Mouse (Mus musculus) liver, adult 2 months (tissue): ENCODE results near the gene Gm11037. TPM values are rescaled to one million over a fixed set of nuclear protein-coding genes. Genes with fewer than 3 reads are reported as not detected.
A peak's percentile ranks its signal among the peaks of the same experiment; 100 is the strongest.

Experiments used
- DNase-seq: peaks from one replicate; pipeline ENCODE4 v3.0.0-alpha.2; 2011; ENCODE audit warnings: low read depth, low spot score; ENCODE audit errors: extremely low read depth
- H3K27ac ChIP-seq: fragments of 200-500 bp; replicated peaks from 2 replicates; pipeline ENCODE4 v1.5.1; 2012; ENCODE audit warnings: low read depth, mild to moderate bottlenecking, control low read depth, inconsistent platforms, low read length; ENCODE audit not compliant: insufficient read depth
- H3K27me3 ChIP-seq: fragments of 200-500 bp; 2 replicates; pipeline ENCODE4 v1.6.1; 2012; ENCODE audit warnings: mild to moderate bottlenecking, moderate library complexity, low read length, inconsistent platforms; ENCODE audit not compliant: control insufficient read depth, insufficient read depth
- H3K36me3 ChIP-seq: fragments of 200-500 bp; 2 replicates; pipeline ENCODE4 v1.6.1; 2012; ENCODE audit warnings: low read length, inconsistent platforms; ENCODE audit not compliant: control insufficient read depth, insufficient read depth
- H3K4me1 ChIP-seq: fragments of 200-500 bp; 2 replicates; pipeline ENCODE4 v1.6.1; 2011; ENCODE audit warnings: low read length; ENCODE audit not compliant: control insufficient read depth, insufficient read depth
- H3K4me3 ChIP-seq: fragments of 200-500 bp; 2 replicates; pipeline ENCODE4 v1.5.1; 2011; ENCODE audit warnings: low read depth, mild to moderate bottlenecking, control low read depth, low read length, moderate library complexity; ENCODE audit not compliant: insufficient read depth
- H3K79me2 ChIP-seq: fragments of 200-500 bp; 2 replicates; pipeline ENCODE4 v1.6.1; 2012; ENCODE audit warnings: inconsistent platforms, mild to moderate bottlenecking, low read length, moderate library complexity; ENCODE audit not compliant: control insufficient read depth, insufficient read depth
- H3K9ac ChIP-seq: fragments of 200-500 bp; 2 replicates; pipeline ENCODE4 v1.6.1; 2012; ENCODE audit warnings: low read depth, mild to moderate bottlenecking, control low read depth, inconsistent platforms, low read length
- CTCF ChIP-seq: fragments of 200-500 bp; IDR thresholded peaks from 2 replicates; pipeline ENCODE4 v1.5.1; 2011; ENCODE audit warnings: low read depth, low read length, control low read depth
- POLR2A ChIP-seq: fragments of 200-500 bp; IDR thresholded peaks from 2 replicates; pipeline ENCODE4 v1.6.1; 2011; ENCODE audit warnings: low read length, control low read depth; ENCODE audit not compliant: insufficient read depth; ENCODE audit errors: extremely low read depth
- WGBS: fragments of 180-500 bp; shearing (Covaris S2); methylation state at CpG from one replicate; pipeline ENCODE4 v1.1.7; 2018; 5-methylcytosine and 5-hydroxymethylcytosine counted together
- polyA plus RNA-seq: library from polyadenylated mRNA; depleted of rRNA; stranded (reverse); fragments of >200 nt; gene quantifications from 2 replicates; pipeline ENCODE4 v1.2.3, GENCODE M21; 2012; rRNA removed
- total RNA-seq: library from RNA; depleted of rRNA; stranded (reverse); fragments of >200 nt; gene quantifications from 2 replicates; pipeline ENCODE4 v1.2.3, GENCODE M21; 2014; rRNA removed

Gm11037 gene
- total and polyA plus RNA-seq, 2 experiments, result not detected

GRCm38 (mm10) chr2:131179990-131180587, 46.8 kb downstream of the Gm11037 start, which contains the start of gene Cenpb:
Cenpb (minus strand) TSS chr2:131180067.
- TF ChIP-seq CTCF (peak; percentile 68), POLR2A (0 out of 2 replicates have a peak, but pooled peaks have one; percentile 43)
- no peaks in the 10 kb centered on the region for H3K27me3 ChIP-seq
- H3K4me1 ChIP-seq, result peaks cover 22% of the 10 kb centered on the region
- WGBS, result 11% methylated on average over 57 of the region's 57 CpGs
- peak within 1 kb of the TSS; percentile 72 for H3K4me3 ChIP-seq
- DNase-seq, result peak; percentile 65
- peaks cover 18% of the 10 kb centered on the region for H3K79me2 ChIP-seq
- peak within 1 kb of the TSS; percentile 80 for H3K9ac ChIP-seq
- no peaks in the 10 kb centered on the region for H3K36me3 ChIP-seq
- H3K27ac ChIP-seq, result peak within 1 kb of the TSS; percentile 30

Other genes with a start within 250 kb of the Gm11037 start
- gene 4930402H24Rik, start 227.1 kb upstream of the Gm11037 start, total RNA-seq, result 14.8 and 19.9 TPM in 2 replicates
- gene 4930402H24Rik, start 227.1 kb upstream of the Gm11037 start, polyA plus RNA-seq, result 15.4 and 18.2 TPM in 2 replicates
- gene Atrn, start 227.0 kb upstream of the Gm11037 start, total RNA-seq, result 27.2 and 32.6 TPM in 2 replicates
- gene Atrn, start 227.0 kb upstream of the Gm11037 start, polyA plus RNA-seq, result 13.5 and 16.6 TPM in 2 replicates
- gene Gfra4, start 90.4 kb upstream of the Gm11037 start, total RNA-seq, result not detected in 2 replicates
- gene Gfra4, start 90.4 kb upstream of the Gm11037 start, polyA plus RNA-seq, result 0.07 and 0.17 TPM in 2 replicates
- gene Adam33, start 69.7 kb upstream of the Gm11037 start, total RNA-seq, result 0.28 and 0.67 TPM in 2 replicates
- 1.1 and 1.7 TPM in 2 replicates for gene Adam33, start 69.7 kb upstream of the Gm11037 start, polyA plus RNA-seq
- gene Siglec1, start 46.7 kb upstream of the Gm11037 start, total RNA-seq, result 4.5 and 5.6 TPM in 2 replicates
- 3.2 and 9.9 TPM in 2 replicates for gene Siglec1, start 46.7 kb upstream of the Gm11037 start, polyA plus RNA-seq
- gene Hspa12b, start 6.2 kb upstream of the Gm11037 start, total RNA-seq, result 0.87 and 1.0 TPM in 2 replicates
- 0.67 and 1.1 TPM in 2 replicates for gene Hspa12b, start 6.2 kb upstream of the Gm11037 start, polyA plus RNA-seq
- gene 1700037H04Rik, start 26.6 kb downstream of the Gm11037 start, total RNA-seq, result 3.4 and 3.6 TPM in 2 replicates
- 16.6 and 20.3 TPM in 2 replicates for gene 1700037H04Rik, start 26.6 kb downstream of the Gm11037 start, polyA plus RNA-seq
- gene Cenpb, start 46.6 kb downstream of the Gm11037 start, total RNA-seq, result 27.3 and 27.5 TPM in 2 replicates
- gene Cenpb, start 46.6 kb downstream of the Gm11037 start, polyA plus RNA-seq, result 35.2 and 40.5 TPM in 2 replicates
- 0.94 and 1.0 TPM in 2 replicates for gene Cdc25b, start 53.5 kb downstream of the Gm11037 start, total RNA-seq
- 1.1 and 1.5 TPM in 2 replicates for gene Cdc25b, start 53.5 kb downstream of the Gm11037 start, polyA plus RNA-seq
- 0.37 and 0.81 TPM in 2 replicates for gene Spef1, start 53.8 kb downstream of the Gm11037 start, total RNA-seq
- 0.76 and 0.96 TPM in 2 replicates for gene Spef1, start 53.8 kb downstream of the Gm11037 start, polyA plus RNA-seq
- gene Ap5s1, start 73.6 kb downstream of the Gm11037 start, total RNA-seq, result 12.4 and 15.4 TPM in 2 replicates
- 49.1 and 53.8 TPM in 2 replicates for gene Ap5s1, start 73.6 kb downstream of the Gm11037 start, polyA plus RNA-seq
- gene Mavs, start 100.6 kb downstream of the Gm11037 start, total RNA-seq, result 25.0 and 40.6 TPM in 2 replicates
- 134 and 135 TPM in 2 replicates for gene Mavs, start 100.6 kb downstream of the Gm11037 start, polyA plus RNA-seq
- gene Pank2, start 129.0 kb downstream of the Gm11037 start, total RNA-seq, result 16.0 and 16.2 TPM in 2 replicates
- gene Pank2, start 129.0 kb downstream of the Gm11037 start, polyA plus RNA-seq, result 6.1 and 6.6 TPM in 2 replicates
- 2.1 and 2.9 TPM in 2 replicates for gene Rnf24, start 219.4 kb downstream of the Gm11037 start, total RNA-seq
- 1.5 and 2.3 TPM in 2 replicates for gene Rnf24, start 219.4 kb downstream of the Gm11037 start, polyA plus RNA-seq